Mouse (Mus musculus): ENCODE data around the gene Magix. TPM values are rescaled to one million over a fixed set of nuclear protein-coding genes. Genes with fewer than 3 reads are reported as not detected.
A peak's percentile ranks its signal among the peaks of the same experiment; 100 is the strongest.
"Not testable (repeated sequence)": the region's sequence is repeated elsewhere in the genome, so short reads cannot be mapped to it uniquely, and the experiment has no call there.

Gene Magix
- total and polyA plus RNA-seq, 2 experiments from 2014 or later = 1.1 to 1.8 TPM

DNA sequence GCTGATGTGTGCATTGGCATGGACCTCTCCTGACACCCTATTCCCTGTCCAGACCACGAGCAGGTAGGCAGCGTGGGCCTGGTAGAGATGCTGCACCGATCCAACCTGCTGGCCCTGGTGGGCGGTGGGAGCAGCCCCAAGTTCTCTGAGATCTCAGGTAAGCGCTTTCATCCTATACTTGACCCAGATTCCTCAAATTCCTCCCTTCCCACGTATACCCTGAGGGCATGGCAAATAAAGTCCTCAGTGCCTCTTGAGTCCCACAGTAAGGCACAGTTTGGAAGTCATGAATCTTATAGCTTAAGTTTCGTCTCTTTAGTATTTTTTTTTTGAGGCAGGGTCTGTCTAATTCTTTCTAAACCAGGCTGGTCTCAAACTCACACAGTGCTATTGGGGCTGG, 43.1 kb upstream of the Magix start:
- DNase-seq (ENCODE audit: low spot score) (no peak), ATAC-seq (ENCODE audit: insufficient read depth, low read depth) (no peak)
- Histone ChIP-seq H3K4me2 (ENCODE audit: low read depth, low read length) (no peak overlapping the region), H3K27ac (ENCODE audit: low read depth) (no peak overlapping the region), H3K4me3 (ENCODE audit: low read depth, low read length) (no peak overlapping the region), H3K4me1 (ENCODE audit: control insufficient read depth, insufficient read depth) (no peaks in the 10 kb centered on the region), H3K9ac (replicated peaks; ENCODE audit: low read depth, low read length) (no peak overlapping the region), H3K36me3 (replicated peaks; ENCODE audit: control insufficient read depth, insufficient read depth, low read length) (peaks cover 23% of the 10 kb centered on the region), H3K9me3 (replicated peaks; ENCODE audit: control insufficient read depth, low read length) (no peaks in the 10 kb centered on the region), H3K27me3 (ENCODE audit: control insufficient read depth, insufficient read depth, low read length) (no peaks in the 10 kb centered on the region)
- TF ChIP-seq EP300 (IDR thresholded peaks at IDR 0.05; ENCODE audit: low read depth) = no peak
- no peak for TF ChIP-seq CTCF (IDR thresholded peaks at IDR 0.05; ENCODE audit: low read depth)
- WGBS = 67% methylated on average over 5 of the region's 7 CpGs

DNA sequence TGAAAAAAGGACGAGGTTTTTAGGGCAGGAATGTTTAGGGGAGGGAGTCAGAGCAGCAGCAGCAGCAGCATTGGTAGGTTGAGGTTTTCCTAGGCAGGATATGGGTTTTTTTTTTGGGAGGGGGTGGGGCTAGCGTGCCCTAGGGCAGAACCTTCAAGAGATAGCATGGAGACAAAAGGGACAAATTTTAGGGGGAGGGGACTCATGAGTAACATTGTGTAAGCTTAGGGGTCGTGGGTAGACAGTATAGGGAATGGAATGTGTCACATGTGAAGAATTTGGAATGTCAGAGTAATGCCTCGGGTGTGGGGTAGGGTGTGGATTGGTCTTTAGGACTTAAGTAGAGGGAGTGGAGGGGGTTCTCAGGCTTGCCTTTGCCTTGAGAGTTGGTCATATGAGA, 41.6 kb upstream of the Magix start:
- WGBS = 21% methylated on average over 4 of the region's 4 CpGs
- peak overlapping the region; percentile 95; the same call in 1 of the 2 replicates for H3K27ac ChIP-seq (ENCODE audit: low read depth)

GRCm38 (mm10) chrX:7722282-7722611, 41.2 kb upstream of the Magix start:
- Histone ChIP-seq H3K9me3 (replicated peaks; ENCODE audit: control insufficient read depth, low read length) (no peaks in the 10 kb centered on the region), H3K4me1 (ENCODE audit: control insufficient read depth, insufficient read depth) (no peaks in the 10 kb centered on the region), H3K9ac (replicated peaks; ENCODE audit: low read depth, low read length) (peak overlapping the region; percentile 62), H3K27me3 (ENCODE audit: control insufficient read depth, insufficient read depth, low read length) (no peaks in the 10 kb centered on the region), H3K4me3 (ENCODE audit: low read depth, low read length) (peak overlapping the region; percentile 67), H3K36me3 (replicated peaks; ENCODE audit: control insufficient read depth, insufficient read depth, low read length) (peaks cover 21% of the 10 kb centered on the region), H3K4me2 (ENCODE audit: low read depth, low read length) (peak overlapping the region; percentile 60), H3K27ac (ENCODE audit: low read depth) (peak overlapping the region; percentile 95)
- no peak for TF ChIP-seq CTCF (IDR thresholded peaks at IDR 0.05; ENCODE audit: low read depth)
- no peak for TF ChIP-seq EP300 (IDR thresholded peaks at IDR 0.05; ENCODE audit: low read depth)
- DNase-seq (ENCODE audit: low spot score) (no peak), ATAC-seq (ENCODE audit: insufficient read depth, low read depth) (no peak)
- 21% methylated on average over 11 of the region's 11 CpGs for WGBS

More for the DNA sequence above, 41.6 kb upstream of the Magix start:
- no peaks in the 10 kb centered on the region for H3K4me1 ChIP-seq (ENCODE audit: control insufficient read depth, insufficient read depth)
- no peaks in the 10 kb centered on the region for H3K9me3 ChIP-seq (replicated peaks; ENCODE audit: control insufficient read depth, low read length)
- peak overlapping the region; percentile 67 for H3K4me3 ChIP-seq (ENCODE audit: low read depth, low read length)
- peak overlapping the region; percentile 60 for H3K4me2 ChIP-seq (ENCODE audit: low read depth, low read length)
- no peak for DNase-seq (ENCODE audit: low spot score)
- H3K27me3 ChIP-seq (ENCODE audit: control insufficient read depth, insufficient read depth, low read length) = no peaks in the 10 kb centered on the region
- TF ChIP-seq CTCF (IDR thresholded peaks at IDR 0.05; ENCODE audit: low read depth) (no peak), EP300 (IDR thresholded peaks at IDR 0.05; ENCODE audit: low read depth) (no peak)
- no peak for ATAC-seq (ENCODE audit: insufficient read depth, low read depth)
- peak overlapping the region; percentile 62 for H3K9ac ChIP-seq (replicated peaks; ENCODE audit: low read depth, low read length)
- peaks cover 23% of the 10 kb centered on the region for H3K36me3 ChIP-seq (replicated peaks; ENCODE audit: control insufficient read depth, insufficient read depth, low read length)

GRCm38 (mm10) chrX:7721514-7722281, 40.6 kb upstream of the Magix start, which contains the start of gene Gm45208:
Gm45208 (plus strand) TSS chrX:7722245.
- Histone ChIP-seq H3K27ac (ENCODE audit: low read depth) (peak within 1 kb of the TSS; percentile 95), H3K4me1 (ENCODE audit: control insufficient read depth, insufficient read depth) (no peaks in the 10 kb centered on the region), H3K9ac (replicated peaks; ENCODE audit: low read depth, low read length) (peak within 1 kb of the TSS; percentile 62), H3K27me3 (ENCODE audit: control insufficient read depth, insufficient read depth, low read length) (no peaks in the 10 kb centered on the region), H3K4me2 (ENCODE audit: low read depth, low read length) (peak within 1 kb of the TSS; percentile 60), H3K4me3 (ENCODE audit: low read depth, low read length) (peak within 1 kb of the TSS; percentile 67), H3K9me3 (replicated peaks; ENCODE audit: control insufficient read depth, low read length) (no peaks in the 10 kb centered on the region), H3K36me3 (replicated peaks; ENCODE audit: control insufficient read depth, insufficient read depth, low read length) (peaks cover 16% of the 10 kb centered on the region)
- ATAC-seq (ENCODE audit: insufficient read depth, low read depth) = peak; percentile 90
- peak; percentile 67 for DNase-seq (ENCODE audit: low spot score)
- WGBS = 17% methylated on average over 22 of the region's 22 CpGs
- TF ChIP-seq CTCF (IDR thresholded peaks at IDR 0.05; ENCODE audit: low read depth) (no peak), EP300 (IDR thresholded peaks at IDR 0.05; ENCODE audit: low read depth) (no peak)

DNA sequence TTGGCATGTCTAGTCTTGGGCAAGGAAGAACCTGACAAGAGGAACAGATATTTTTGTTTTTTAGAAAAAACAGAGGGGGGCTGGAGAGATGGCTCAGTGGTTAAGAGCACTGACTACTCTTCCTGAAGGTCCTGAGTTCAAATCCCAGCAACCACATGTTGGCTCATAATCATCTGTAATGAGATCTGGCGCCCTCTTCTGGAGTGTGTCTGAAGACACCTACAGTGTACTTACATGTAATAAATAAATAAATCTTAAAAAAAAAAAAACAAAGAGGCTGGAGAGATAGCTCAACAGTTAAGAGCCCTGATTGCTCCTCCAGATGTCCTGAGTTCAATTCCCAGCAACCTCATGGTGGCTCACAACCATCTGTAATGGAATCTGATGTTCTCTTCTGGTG, 35.0 kb upstream of the Magix start:
- not testable (repeated sequence) for DNase-seq (ENCODE audit: low spot score); ATAC-seq (ENCODE audit: insufficient read depth, low read depth); H3K4me1 ChIP-seq (ENCODE audit: control insufficient read depth, insufficient read depth); H3K4me3 ChIP-seq (ENCODE audit: low read depth, low read length); H3K4me2 ChIP-seq (ENCODE audit: low read depth, low read length); H3K9ac ChIP-seq (replicated peaks; ENCODE audit: low read depth, low read length); H3K27ac ChIP-seq (ENCODE audit: low read depth); H3K9me3 ChIP-seq (replicated peaks; ENCODE audit: control insufficient read depth, low read length); H3K36me3 ChIP-seq (replicated peaks; ENCODE audit: control insufficient read depth, insufficient read depth, low read length); H3K27me3 ChIP-seq (ENCODE audit: control insufficient read depth, insufficient read depth, low read length)
- 36% methylated on average over 1 of the region's 1 CpGs for WGBS

DNA sequence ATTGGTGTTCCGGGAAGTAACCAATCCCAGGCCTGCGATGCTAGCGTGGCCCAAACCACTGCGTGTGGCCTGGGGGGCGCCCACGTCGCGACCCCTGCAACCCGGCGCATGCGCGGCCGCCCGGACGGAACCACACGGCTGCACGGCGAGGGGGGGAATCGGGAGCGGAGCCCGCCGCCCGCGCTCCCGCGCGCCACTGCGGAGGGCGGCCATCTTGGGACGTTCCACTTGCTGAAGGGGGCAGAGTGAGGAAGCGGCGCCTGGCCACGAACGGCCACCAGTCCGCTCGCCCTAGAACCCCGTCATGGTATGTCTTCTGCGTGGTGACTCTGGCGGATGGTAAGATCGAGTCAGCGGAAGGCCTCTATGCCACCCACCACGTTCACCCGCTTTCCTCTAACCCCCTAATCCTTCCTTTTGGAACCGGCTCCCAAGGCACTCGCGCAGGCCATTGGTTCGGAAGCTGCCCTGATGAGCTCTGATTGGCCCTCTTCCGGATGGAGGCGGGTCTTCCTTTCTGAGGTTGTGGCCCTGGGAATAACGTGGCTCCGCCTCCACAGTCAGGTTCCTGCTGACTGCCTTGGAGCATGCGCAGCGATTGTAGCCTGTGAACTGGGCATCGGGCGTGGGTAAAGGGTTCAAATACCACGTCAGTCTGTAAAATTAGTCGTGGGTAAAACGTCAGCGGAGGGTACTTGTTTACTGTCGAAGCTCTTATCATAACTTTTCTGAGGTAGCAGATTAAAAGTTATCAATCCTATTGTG, 33.3 kb upstream of the Magix start, which contains the start of gene Wdr45:
Gene Wdr45 (plus strand): TSS at position 199 of the 765 bp plus-strand sequence.
- WGBS = 10% methylated on average over 34 of the region's 60 CpGs
- peak within 1 kb of the TSS; percentile 20; the same call in 1 of the 2 replicates for H3K27ac ChIP-seq (ENCODE audit: low read depth)
- peak within 1 kb of the TSS; percentile 36 for H3K4me3 ChIP-seq (ENCODE audit: low read depth, low read length)
- not testable (repeated sequence) for H3K27me3 ChIP-seq (ENCODE audit: control insufficient read depth, insufficient read depth, low read length); H3K4me1 ChIP-seq (ENCODE audit: control insufficient read depth, insufficient read depth); H3K9ac ChIP-seq (replicated peaks; ENCODE audit: low read depth, low read length); H3K9me3 ChIP-seq (replicated peaks; ENCODE audit: control insufficient read depth, low read length); H3K36me3 ChIP-seq (replicated peaks; ENCODE audit: control insufficient read depth, insufficient read depth, low read length)
- peak; percentile 92 for DNase-seq (ENCODE audit: low spot score)
- peak within 1 kb of the TSS; percentile 51 for H3K4me2 ChIP-seq (ENCODE audit: low read depth, low read length)
- ATAC-seq (ENCODE audit: insufficient read depth, low read depth) = peak; percentile 97

DNA sequence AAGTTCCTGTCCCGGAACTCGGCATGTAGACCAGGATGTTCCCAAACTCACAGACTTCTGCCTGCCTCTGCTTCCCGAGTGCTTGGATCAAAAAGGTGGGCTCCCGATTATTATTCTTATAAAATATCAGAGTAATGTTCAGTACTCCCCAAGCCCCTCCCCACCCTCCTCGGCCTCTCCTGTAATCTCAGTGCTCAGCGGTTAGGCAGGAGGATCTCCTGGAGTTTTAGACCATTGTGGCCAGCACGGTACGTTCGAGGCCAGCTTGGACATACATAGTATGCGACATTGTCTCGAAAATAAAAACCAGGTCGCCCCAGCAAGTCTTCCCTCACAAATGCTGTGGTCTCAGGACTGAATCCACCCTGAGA, 32.7 kb upstream of the Magix start:
- H3K4me2 ChIP-seq (ENCODE audit: low read depth, low read length) = peak overlapping the region; percentile 51
- H3K27ac ChIP-seq (ENCODE audit: low read depth) = peak overlapping the region; percentile 20; the same call in 1 of the 2 replicates
- H3K36me3 ChIP-seq (replicated peaks; ENCODE audit: control insufficient read depth, insufficient read depth, low read length); ATAC-seq (ENCODE audit: insufficient read depth, low read depth); H3K4me1 ChIP-seq (ENCODE audit: control insufficient read depth, insufficient read depth); H3K9ac ChIP-seq (replicated peaks; ENCODE audit: low read depth, low read length); H3K9me3 ChIP-seq (replicated peaks; ENCODE audit: control insufficient read depth, low read length); DNase-seq (ENCODE audit: low spot score); H3K27me3 ChIP-seq (ENCODE audit: control insufficient read depth, insufficient read depth, low read length): not testable (repeated sequence)
- H3K4me3 ChIP-seq (ENCODE audit: low read depth, low read length) = peak overlapping the region; percentile 36
- WGBS = 37% methylated on average over 5 of the region's 12 CpGs
